Mouse (Mus musculus): ENCODE data around the gene Lrrd1. TPM values are rescaled to one million over a fixed set of nuclear protein-coding genes. Genes with fewer than 3 reads are reported as not detected.
"Not testable (repeated sequence)": the region's sequence is repeated elsewhere in the genome, so short reads cannot be mapped to it uniquely, and the experiment has no call there.

Lrrd1 gene
- under 1 TPM; 0.15 to 0.34 TPM for total RNA-seq (2021)

DNA sequence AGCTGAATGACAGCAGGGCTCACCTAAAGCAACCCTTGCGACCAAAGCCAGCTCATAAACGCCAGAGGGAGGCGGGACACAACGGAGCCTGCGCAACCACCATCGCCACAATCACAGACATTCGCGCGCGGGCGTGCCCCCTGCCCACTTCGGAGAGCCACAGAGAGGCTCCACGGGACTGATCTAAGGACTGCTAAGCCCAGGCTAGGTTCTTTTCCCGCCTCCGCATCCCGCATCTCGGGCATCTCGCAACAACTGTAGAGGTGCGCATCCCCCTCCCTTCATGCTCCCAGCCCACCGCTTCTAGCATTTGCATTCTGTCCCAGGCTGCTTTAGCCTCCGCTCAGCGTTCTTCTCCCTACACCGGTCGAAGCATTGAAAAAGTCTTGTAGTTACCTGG, at the start of gene Lrrd1:
Lrrd1 (plus strand) TSS at position 148 of the 400 bp plus-strand sequence.
- intact Hi-C loops (cut with DNase I), result no loop called here
- peak; percentile 12 to 13 for DNase-seq (ENCODE audit: low spot score in 2 of 2)

DNA sequence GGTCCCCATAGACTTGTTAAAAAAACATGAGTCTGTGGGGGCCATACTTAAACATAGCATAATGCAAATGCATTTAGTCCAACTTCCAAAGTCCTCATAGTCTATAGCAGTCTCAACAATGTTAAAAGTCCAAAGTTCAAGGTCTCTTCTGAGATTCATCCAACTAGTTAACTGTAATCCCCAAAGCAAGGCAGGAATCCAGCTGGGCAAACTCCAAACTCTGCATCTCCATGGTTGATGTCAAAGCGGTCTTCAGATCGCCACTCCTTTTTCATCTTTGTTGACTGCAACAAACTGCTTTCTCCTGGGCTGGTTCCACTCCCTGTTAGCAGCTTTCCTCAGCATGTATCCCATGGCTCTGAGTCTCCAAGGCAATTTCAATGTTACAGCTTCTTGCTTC, 47.9 kb upstream of the Lrrd1 start:
- intact Hi-C loops (cut with DNase I); DNase-seq (ENCODE audit: low spot score in 2 of 2): not testable (repeated sequence)

DNA sequence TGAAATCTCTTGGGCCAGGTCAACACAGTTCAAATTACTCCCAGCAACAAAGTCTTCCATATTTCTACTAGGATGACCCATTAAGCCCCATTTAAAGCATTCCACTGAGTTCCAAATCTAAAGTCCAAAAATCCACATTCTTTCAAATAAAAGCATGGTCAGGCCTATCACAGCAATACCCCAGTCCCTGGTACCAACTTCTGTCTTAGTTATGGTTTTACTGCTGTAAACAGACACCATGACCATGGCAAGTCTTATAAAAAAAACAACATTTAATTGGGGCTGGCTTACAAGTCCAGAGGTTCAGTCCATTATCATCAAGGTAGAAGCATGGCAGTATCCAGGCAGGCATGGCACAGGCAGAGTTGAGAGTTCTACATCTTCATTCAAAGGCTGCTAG, 46.3 kb upstream of the Lrrd1 start:
- DNase-seq (ENCODE audit: low spot score in 2 of 2); intact Hi-C loops (cut with DNase I): not testable (repeated sequence)

DNA sequence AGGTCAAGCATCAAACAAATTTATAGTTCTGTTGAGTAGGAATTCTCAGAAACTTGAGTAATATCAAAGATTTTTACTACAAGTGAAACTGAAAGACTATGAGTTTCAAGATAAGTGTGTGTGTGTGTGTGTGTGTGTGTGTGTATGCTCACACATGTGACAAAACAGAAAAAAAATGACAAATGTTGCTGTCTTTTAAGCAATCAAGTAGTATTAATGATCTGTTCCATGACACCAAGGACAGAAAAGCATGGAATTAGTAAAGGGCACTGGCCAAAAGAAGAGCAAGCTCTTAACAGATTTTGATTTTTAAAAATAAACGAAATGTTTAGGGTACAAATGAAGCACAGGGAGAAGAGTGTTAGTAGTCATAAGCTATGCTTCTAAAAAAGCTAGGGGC, 44.9 kb upstream of the Lrrd1 start:
- no peak for DNase-seq (ENCODE audit: low spot score in 2 of 2)
- intact Hi-C loops (cut with DNase I), result loop anchor here (5.0 kb wide), 1 partner anchor 68 kb away; no protein-coding TSS in a partner anchor

DNA sequence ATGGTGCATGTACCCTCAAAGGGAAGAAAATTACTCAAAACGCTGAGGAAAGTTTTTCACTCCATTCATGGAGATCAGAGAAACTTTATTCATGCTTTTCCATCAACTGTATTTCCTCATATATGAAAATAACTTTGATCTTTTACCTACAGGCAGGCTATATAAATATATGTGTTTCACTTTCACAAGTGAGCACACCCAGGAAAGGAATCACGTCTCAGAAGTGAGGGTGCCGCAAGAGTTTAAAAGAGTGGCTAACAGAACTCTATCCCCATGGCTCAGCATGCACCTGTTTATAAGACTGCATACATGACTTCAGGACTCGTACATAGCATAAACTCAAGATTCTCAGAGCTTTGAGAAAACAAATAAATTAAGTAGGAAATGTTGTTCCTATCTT, 44.1 kb upstream of the Lrrd1 start:
- intact Hi-C loops (cut with DNase I), result loop anchor here (5.0 kb wide), 1 partner anchor 69 kb away; no protein-coding TSS in a partner anchor
- DNase-seq (ENCODE audit: low spot score in 2 of 2), result no peak

DNA sequence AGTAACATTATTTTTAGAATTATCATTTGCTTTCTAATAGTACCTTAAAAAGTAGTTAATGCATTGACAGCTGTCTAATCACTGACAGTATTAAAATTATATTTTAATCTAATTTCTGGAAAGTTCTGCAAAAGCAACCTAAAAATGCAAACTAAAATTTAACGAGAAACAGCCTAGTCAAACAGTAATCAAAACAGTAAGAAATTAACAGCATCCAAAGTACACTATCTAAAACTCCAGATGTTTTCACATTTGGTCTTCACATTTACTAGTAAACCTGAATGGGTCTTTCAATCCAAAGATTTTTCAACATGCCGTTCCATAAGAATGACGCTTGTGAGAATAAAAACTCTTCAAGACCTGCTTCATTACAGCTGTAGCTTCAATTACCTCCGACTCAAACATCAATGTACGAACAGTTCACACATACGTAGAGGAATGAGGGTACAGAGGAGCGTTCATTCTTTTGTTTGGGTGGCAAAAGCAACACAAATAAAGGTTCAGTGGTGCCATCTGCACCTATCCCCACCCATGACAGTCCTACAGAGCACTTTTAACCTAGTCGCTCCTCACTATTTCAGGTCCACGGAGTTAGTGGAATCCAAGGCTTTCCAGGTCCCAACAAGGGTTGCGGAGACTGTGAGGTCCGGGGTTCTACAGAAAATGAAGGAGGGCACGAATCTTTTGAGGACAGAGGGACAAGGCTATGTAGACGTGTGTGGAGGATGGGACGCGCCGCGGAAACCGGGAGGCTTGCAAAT, 43.1 kb upstream of the Lrrd1 start:
- intact Hi-C loops (cut with DNase I), result loop anchor here (2.0 to 5.0 kb wide), 2 partner anchors 70 to 155 kb away; no protein-coding TSS in a partner anchor
- DNase-seq (ENCODE audit: low spot score in 2 of 2), result peak in 1 of 2 experiments; percentile 24

DNA sequence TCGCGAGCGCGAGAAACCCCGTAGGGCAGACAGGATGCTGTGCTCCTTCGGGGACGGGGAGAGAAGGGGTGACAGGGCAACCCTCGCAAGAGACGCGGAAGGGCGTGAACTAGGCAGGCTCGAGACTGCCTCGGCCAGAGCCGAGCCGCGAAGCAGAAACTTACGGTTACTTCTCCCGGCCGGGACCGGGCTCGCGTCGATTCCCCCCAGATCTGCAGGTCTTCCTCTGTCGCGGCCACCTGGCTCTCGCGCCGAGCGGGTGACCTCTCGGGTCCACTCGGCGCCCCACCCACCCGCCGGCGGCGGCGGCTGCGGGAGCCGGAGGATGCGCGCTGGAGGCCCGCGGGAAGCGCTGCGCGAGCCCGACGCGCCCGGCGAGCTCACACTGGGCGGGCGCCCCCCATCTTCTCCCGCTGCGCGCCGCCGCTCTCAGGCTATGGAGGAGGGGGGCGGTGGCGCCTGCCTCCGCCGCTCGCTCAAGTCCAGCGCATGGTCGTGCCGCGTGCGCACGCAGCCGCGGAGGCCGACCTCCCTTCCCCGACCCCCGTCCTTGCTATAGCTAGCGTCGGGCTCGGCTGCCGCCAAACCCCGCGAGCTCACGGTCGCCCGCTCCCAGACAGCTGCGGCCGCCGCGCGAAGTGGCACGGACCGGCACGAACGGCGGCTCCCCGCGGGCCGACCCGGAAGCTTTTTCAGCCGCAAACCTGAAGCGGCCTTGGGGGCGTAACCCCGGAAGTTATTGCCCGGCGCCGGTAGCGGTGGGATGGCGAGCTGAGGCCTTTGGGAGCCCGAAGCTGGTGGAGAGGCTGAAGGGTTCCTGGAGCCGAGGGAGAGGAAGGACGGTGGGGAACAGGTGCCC, 42.3 kb upstream of the Lrrd1 start, which contains the start of the genes Ankib1 and Krit1:
Ankib1 (minus strand) TSS at position 493 of the 859 bp plus-strand sequence.
Krit1 (plus strand) TSS at position 752 of the 859 bp plus-strand sequence.
- intact Hi-C loops (cut with DNase I), result loop anchor here (2.0 to 5.0 kb wide), 2 partner anchors 70 to 156 kb away; no protein-coding TSS in a partner anchor
- DNase-seq (ENCODE audit: low spot score in 2 of 2), result peak; percentile 94

DNA sequence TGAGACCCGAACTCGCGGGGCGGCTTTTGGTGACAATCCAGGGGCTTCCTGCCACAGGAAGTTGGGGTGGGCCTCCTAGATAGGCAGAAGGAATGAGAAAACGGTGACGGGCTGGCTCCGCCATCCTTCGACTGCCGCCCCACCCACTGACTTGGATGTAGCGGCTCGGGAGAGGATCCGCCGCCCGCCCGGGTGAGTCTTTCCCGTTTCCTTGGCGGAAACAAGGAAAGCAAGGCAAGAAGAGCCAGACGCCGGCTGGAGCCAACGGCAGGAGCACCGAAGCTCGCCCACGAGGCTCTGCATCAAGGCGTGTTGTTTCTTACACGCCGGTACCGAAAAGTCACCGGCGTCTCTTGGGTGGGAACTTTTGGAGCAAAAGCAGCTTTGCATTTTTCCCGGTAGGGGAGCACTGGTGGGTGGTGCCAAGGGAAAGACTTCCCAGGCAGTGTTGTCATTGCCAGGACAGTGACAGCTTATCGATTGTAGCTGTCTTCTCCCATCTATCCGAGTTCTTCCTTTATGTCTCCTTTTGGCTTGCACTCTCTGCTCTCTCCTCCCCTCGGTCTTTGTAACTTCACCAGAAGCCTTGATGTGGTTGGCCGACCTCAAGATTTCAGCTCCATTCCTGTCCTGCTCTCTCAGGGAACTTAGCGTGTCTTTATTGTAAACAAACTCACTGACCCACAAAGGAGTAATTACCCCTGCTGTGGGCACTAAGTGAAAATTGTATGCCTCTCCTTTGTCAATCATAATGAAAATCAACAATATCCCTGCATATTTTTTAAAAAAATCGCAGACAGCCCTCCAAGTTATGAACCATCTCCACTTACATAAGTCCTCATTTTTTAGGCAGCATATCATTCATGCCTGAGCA, 41.4 kb upstream of the Lrrd1 start:
- intact Hi-C loops (cut with DNase I), result loop anchor here (2.0 to 5.0 kb wide), 2 partner anchors 71 to 157 kb away; no protein-coding TSS in a partner anchor
- no peak for DNase-seq (ENCODE audit: low spot score in 2 of 2)

DNA sequence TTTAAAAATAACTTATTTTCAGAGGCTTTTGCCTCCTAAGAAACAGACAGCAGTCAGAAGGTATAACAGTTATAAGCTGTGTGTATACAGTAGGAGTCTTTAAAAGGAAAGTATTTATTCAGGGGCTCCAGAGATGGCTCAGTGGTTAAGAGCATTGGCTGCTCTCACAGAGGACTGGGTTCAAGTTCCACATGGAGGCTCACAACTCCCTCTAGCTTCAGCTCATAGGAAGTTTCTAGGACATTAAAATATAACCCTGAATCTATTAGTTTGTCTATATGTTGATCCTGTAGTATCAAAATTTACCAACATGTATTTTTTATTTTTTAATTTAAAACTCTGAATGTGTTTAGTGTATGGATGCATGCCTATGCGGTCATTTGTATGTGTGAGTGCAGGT, 36.5 kb upstream of the Lrrd1 start:
- DNase-seq (ENCODE audit: low spot score in 2 of 2), result no peak
- intact Hi-C loops (cut with DNase I), result no loop called here

DNA sequence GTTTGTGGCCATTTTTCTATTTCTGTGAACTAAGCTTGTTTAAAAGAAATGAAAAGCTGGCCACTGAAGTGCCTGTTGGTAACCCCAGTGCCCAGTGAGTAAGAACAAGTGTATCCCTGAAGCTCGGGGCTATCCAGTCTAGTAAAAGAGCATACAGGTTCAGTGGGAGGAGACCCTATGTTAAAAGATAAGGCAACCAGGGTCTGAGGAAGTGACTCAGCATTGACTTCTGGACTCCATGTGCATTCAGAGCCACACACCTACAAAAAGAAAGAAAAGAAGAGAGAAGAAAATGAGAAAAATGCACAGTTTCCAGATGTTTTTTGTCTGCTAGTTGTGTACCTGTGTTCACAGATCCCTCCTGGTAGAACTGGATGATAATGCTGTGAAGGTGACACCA, 10.9 kb upstream of the Lrrd1 start:
- DNase-seq (ENCODE audit: low spot score in 2 of 2), result no peak
- intact Hi-C loops (cut with DNase I), result no loop called here

DNA sequence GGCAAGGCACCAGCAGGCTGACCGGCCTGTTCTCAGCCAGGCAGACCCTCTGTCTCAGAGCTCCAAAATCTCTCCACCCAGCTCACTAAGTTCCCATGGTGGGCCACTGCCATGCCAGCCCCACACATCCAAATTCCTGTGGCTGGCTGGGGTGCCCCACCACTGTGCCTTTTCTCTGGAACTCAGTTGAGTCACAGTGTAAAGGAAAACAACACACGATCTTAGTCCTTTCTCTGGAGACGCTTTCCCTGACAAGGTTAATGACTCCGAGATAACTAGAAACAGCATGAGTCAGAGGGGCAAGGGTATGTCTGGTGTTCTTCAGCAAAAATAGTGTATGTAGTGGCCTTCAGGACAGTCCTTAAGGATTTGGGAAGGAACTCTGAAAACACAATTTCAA, 25.2 kb downstream of the Lrrd1 start:
- DNase-seq (ENCODE audit: low spot score in 2 of 2), result no peak
- intact Hi-C loops (cut with DNase I), result no loop called here

DNA sequence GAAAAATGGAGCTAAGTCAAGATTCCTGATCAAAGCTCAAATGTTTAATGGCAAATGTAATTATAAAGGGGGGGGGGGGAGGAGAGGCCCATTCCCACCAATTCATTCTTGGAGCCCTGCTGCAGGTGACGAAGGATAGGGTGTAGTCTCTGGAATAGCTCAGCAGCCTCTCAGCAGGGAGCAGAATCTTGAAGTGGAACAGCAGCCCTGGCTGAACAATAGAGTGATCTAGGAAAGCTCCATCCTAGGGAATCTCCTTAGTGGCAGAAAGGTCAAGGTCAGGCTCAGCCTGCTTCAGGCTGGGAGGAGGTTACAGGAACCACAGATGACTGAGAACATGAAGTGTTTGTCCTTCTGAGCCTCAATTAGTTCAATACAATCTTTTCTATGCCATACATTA, 27.4 kb downstream of the Lrrd1 start:
- intact Hi-C loops (cut with DNase I), result no loop called here

DNA sequence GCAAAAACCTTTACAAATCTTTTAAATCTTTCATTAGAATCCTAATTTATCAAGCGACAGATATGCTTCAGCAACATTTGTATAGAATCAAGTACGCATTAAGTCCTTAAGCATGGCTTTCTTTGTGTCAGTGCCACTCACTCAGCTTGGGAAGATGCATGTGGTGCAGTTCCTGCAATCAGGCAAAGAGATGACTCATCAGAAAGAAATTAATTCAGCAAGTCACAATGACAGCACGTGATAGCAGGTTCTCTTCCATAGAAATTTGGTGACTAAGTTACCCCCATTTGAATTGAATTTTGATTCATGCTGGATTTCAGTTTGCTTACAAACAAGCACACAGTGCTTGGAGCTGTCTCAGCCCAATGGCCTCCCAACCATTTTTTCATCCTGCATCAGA, 28.5 kb downstream of the Lrrd1 start:
- intact Hi-C loops (cut with DNase I), result no loop called here
- no peak for DNase-seq (ENCODE audit: low spot score in 2 of 2)

More for the DNA sequence above, 27.4 kb downstream of the Lrrd1 start:
- no peak for DNase-seq (ENCODE audit: low spot score in 2 of 2)

DNA sequence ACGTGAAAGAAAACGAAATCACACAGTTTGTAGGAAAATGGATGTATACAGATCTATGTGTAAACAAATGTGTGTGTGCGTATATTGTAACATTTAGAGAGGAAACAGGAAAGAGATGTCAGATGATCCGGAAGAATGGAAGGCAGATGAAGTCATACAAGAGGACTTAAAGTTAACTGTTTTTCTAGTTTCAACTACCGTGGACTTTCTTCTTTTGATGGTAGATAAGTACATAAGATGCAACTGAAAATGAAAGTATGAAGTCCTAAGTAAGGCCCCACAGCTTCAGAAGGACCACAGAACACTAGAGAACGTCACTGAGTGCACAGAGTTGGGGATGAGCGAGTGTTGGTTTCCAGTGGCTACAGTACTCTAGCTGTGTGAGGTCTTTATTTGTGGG, 41.9 kb downstream of the Lrrd1 start:
- DNase-seq (ENCODE audit: low spot score in 2 of 2); intact Hi-C loops (cut with DNase I): not testable (repeated sequence)

DNA sequence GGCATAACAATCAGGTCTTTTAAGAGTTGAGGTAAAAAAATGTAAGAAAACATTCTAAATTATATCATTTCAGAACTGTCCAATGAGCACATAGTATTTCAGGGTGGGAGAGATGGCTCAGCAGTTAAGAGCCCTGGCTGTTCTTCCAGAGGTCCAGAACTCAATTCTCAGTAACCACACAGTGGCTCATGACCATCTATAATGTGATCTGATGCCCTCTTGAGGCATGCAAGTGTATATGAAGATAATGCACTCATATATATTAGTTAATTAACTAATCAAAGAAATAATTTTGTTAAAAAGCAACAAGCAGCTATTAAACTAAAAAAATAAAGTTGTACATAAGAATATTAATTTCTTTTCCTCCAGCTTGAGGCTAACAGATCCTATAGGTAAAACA, 44.2 kb downstream of the Lrrd1 start:
- intact Hi-C loops (cut with DNase I), result no loop called here
- no peak for DNase-seq (ENCODE audit: low spot score in 2 of 2)

DNA sequence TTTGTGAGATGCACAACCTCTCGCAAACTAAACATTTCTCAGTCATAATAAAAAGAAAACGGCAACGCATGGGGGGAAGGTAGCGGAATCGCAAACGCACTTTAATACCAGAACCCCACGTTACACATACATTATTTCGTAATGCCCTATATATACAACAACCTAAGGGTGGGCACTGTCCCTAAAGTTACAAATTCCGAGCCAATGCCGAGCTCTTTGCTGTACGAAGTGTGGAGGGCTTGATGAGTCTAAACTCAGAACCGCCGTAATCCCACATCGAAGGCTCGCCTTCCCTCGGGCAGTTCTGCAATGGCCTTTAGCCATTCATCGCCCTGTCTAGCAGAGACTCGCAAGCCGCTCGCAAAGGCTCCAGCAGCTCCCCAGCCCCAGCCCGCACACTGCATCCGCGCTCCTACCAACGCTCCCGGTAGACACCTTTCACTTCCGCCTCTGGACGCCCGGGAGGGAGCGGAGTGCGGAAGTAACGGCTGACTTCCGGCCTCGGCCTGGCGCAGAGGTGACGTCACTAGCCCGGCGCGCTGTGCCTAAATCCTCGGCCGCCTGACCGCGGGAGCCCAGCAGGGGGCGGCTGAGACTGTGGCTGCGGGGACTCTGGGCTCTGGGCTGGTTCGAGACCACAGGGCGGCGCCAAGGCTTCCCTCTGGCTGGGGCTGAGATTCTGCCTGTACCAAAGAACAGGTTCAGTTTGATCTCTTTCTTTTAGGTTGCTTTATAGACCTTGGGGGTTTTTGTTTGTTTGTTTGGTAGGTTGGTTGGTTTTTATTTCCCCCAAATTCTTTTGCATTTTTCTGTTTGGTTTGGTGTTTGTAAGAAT, 48.7 kb downstream of the Lrrd1 start, which contains the start of gene Mterf1a:
Mterf1a (minus strand) TSS at position 475 of the 835 bp plus-strand sequence.
- intact Hi-C loops (cut with DNase I), result loop anchor here (5.0 kb wide), 1 partner anchor 34 kb away; the partner anchor contains the start of gene Akap9
- peak; percentile 11 to 35 for DNase-seq (ENCODE audit: low spot score in 2 of 2)

DNA sequence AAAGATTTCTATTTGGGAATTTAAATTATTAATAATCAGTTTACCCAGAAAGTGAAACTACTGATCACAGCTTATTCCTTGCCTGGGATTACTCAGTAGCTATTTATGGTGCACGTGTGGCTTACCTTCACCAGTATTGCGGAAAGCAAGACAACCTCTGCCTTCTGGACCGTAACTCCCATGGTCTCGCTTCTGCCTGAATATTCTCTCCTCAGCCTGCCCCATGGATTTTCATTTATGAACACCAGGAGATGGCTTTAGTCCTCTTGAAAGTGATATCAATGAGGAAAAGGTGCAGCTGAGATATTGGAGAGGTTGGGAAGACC, 49.3 kb downstream of the Lrrd1 start:
- DNase-seq (ENCODE audit: low spot score in 2 of 2), result not testable (repeated sequence)
- intact Hi-C loops (cut with DNase I), result loop anchor here (5.0 kb wide), 1 partner anchor 33 kb away; the partner anchor contains the start of gene Akap9

DNA sequence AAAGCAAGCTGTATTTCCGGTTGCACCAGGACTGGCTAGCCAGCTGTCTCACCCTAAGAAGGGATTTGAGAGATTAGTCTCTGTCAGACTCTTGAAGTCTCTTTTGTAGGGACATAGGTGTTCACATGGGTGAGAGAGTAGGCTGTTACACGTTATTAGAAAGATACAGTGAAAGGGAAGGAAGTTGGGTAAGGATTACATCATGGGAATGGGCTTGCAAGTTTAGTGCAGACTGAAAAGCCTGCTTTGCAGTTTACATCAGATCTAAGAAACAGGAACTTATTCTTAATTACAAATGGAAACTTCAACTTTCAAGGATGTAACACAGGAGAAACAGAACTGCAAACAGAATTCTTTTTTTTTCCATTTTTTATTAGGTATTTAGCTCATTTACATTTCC, 60.5 kb downstream of the Lrrd1 start:
- intact Hi-C loops (cut with DNase I), result no loop called here
- no peak for DNase-seq (ENCODE audit: low spot score in 2 of 2)

Measured in left cerebral cortex, postnatal 36 days (tissue).